Mouse (Mus musculus) bone marrow macrophage, adult 2 months (primary cell): ENCODE results near the gene Pde4dip. TPM values are rescaled to one million over a fixed set of nuclear protein-coding genes. Genes with fewer than 3 reads are reported as not detected.
A peak's percentile ranks its signal among the peaks of the same experiment; 100 is the strongest.

Experiments used
- H3K27ac ChIP-seq: 2 replicates; pipeline ENCODE4 v1.5.1; 2012; ENCODE audit warnings: low read depth, low read length; ENCODE audit not compliant: insufficient read depth
- H3K4me1 ChIP-seq: 2 replicates; pipeline ENCODE4 v1.6.1; 2012; ENCODE audit warnings: low read length; ENCODE audit not compliant: control insufficient read depth, insufficient read depth
- H3K4me3 ChIP-seq: 2 replicates; pipeline ENCODE4 v1.5.1; 2012; ENCODE audit warnings: mild to moderate bottlenecking, low read length, moderate library complexity; ENCODE audit not compliant: insufficient read depth
- CTCF ChIP-seq: IDR thresholded peaks from 2 replicates; pipeline ENCODE4 v1.5.1; 2012; ENCODE audit warnings: low read depth, mild to moderate bottlenecking, low read length, moderate library complexity
- POLR2A ChIP-seq: IDR thresholded peaks from 2 replicates; pipeline ENCODE4 v1.6.1; 2012; ENCODE audit warnings: mild to moderate bottlenecking, low read depth, low read length, borderline replicate concordance
- polyA plus RNA-seq: library from polyadenylated mRNA; stranded (reverse); fragments of >200 nt; gene quantifications from 2 replicates; pipeline ENCODE4 v1.2.4, GENCODE M21; 2012; ENCODE audit not compliant: missing spikeins, insufficient read depth, insufficient read length

The Pde4dip gene
- polyA plus RNA-seq, 1 experiment = 16.6 TPM

GRCm38 (mm10) chr3:97793995-97794394 is 94.5 kb downstream of the Pde4dip start:
- Histone ChIP-seq H3K4me3 (no peak overlapping the region), H3K4me1 (no peaks in the 10 kb centered on the region)
- no peak for TF ChIP-seq CTCF
- no peak for TF ChIP-seq POLR2A

DNA sequence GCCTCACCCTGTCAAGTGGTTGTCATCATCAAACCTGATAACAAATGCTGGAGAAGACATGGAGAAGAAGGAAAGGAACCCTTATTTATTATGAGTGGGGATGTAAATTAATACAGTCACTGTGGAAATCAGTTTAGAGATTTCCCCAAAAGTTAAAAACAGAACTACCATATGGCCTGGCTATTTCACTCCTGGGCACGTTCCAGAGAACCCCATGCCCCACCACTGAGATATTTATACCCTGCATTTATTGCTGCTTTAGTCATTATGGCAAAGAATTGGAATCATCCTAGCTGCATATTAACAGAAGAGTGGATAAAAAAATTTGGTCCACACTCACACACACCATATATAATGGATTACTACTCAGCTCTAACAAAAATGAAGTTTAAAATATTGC is 98.4 kb downstream of the Pde4dip start:
- H3K27ac ChIP-seq = no peak overlapping the region
- H3K4me3 ChIP-seq = no peak overlapping the region
- no peak for TF ChIP-seq POLR2A
- TF ChIP-seq CTCF = no peak
- H3K4me1 ChIP-seq = no peaks in the 10 kb centered on the region

More at GRCm38 (mm10) chr3:97793995-97794394, 94.5 kb downstream of the Pde4dip start:
- H3K27ac ChIP-seq = no peak overlapping the region

DNA sequence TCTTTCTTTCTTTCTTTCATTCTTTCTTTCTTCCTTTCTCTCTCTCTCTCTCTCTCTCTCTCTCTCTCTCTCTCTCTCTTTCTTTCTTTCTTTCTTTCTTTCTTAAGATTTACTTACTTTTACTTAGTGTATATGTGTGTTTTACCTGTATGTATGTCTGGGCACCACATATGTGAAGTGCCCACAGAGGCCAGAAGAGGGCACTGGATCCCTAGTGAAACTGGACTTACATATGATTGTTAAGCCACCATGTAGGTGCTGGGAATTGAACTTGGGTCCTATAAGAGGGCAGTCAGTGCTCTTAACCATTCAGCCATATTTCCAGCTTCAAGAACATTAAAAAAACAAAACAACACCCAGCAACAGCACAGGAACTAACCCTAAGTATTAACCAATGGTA is 99.2 kb downstream of the Pde4dip start:
- H3K4me1 ChIP-seq = no peaks in the 10 kb centered on the region
- no peak overlapping the region for H3K4me3 ChIP-seq
- no peak overlapping the region for H3K27ac ChIP-seq
- no peak for TF ChIP-seq POLR2A
- no peak for TF ChIP-seq CTCF

DNA sequence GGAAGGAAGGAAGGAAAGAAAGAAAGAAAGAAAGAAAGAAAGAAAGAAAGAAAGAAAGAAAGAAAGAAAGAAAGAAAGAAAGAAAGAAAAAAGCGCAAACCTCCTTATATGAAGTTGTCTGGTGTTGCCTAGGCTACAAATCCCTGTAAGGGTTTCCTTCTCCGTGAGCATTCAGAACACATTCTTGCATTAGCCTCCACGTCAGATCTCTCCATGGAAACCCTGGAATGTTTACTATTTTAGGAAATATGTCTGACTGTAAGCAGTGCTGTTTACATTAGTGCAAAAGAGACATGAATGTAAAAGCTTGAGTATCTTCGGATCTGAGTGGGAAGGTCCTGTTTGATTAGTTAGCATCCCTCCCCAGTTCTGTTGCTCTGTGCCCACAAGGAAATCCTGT is 112.3 kb downstream of the Pde4dip start:
- Histone ChIP-seq H3K4me1 (peaks cover 14% of the 10 kb centered on the region), H3K27ac (no peak overlapping the region), H3K4me3 (no peak overlapping the region)
- TF ChIP-seq POLR2A = no peak
- TF ChIP-seq CTCF = no peak

- Histone ChIP-seq H3K4me3 (no peak overlapping the region), H3K27ac (peak overlapping the region; percentile 38), H3K4me1 (peaks cover 14% of the 10 kb centered on the region)
- no peak for TF ChIP-seq CTCF
- TF ChIP-seq POLR2A = no peak
These were observed 112.8 kb downstream of the Pde4dip start for GRCm38 (mm10) chr3:97775742-97776141.

- H3K4me3 ChIP-seq = no peak overlapping the region; the same call in 1 of the 2 replicates
- peak overlapping the region; percentile 60 for H3K27ac ChIP-seq
- no peak for TF ChIP-seq CTCF
- no peak for TF ChIP-seq POLR2A
- peaks cover 14% of the 10 kb centered on the region for H3K4me1 ChIP-seq
These were observed 113.6 kb downstream of the Pde4dip start for GRCm38 (mm10) chr3:97774861-97775260.

GRCm38 (mm10) chr3:97767771-97768762 is 120.4 kb downstream of the Pde4dip start:
- Histone ChIP-seq H3K4me3 (peak overlapping the region; percentile 70), H3K27ac (no peak overlapping the region), H3K4me1 (peaks cover 17% of the 10 kb centered on the region)
- TF ChIP-seq CTCF (no peak), POLR2A (no peak)

DNA sequence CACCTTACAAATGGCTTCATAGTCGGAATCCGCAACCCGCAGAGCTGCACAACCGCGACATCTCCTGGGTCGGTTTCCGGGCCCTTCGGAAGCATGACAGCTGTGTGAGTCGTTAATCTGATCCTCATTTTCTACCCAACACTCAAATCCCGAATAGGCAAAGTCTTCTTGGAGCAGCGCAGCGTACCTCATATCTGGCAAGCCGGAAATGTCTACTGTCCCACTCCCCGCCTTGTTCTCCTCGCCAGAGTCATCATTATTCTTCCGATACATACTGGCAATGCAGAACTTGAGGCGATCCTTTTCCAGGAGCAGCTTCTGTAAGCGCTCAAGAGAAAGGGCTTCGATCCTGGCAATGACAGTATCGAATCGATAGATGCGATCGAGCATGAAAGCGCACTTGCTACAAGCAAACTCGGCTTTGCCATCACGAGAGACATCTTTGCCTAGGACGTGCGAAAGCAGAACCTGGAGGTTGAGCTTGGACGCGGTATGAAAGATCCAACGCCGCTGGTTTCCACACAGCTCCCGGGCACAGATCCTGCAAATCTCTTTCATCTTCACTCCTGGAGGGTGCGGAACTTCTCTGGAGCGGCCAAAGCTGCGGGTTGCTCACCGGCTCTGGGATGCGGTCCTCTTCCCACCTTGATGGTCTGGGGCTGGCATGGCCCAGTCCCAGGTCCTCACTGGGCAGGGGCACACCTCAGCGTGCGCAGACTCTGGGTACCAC is 121.3 kb downstream of the Pde4dip start:
- peak overlapping the region; percentile 70 for H3K4me3 ChIP-seq
- TF ChIP-seq CTCF = no peak
- no peak for TF ChIP-seq POLR2A
- H3K27ac ChIP-seq = no peak overlapping the region
- H3K4me1 ChIP-seq = peaks cover 22% of the 10 kb centered on the region

- TF ChIP-seq POLR2A = no peak
These were observed 122.0 kb downstream of the Pde4dip start for GRCm38 (mm10) chr3:97766459-97766858.

GRCm38 (mm10) chr3:97764152-97764551 is 124.4 kb downstream of the Pde4dip start:
- H3K4me3 ChIP-seq = no peak overlapping the region
- TF ChIP-seq CTCF (no peak), POLR2A (no peak)
- H3K4me1 ChIP-seq = peaks cover 36% of the 10 kb centered on the region
- no peak overlapping the region for H3K27ac ChIP-seq

More at GRCm38 (mm10) chr3:97766459-97766858, 122.0 kb downstream of the Pde4dip start:
- peaks cover 30% of the 10 kb centered on the region for H3K4me1 ChIP-seq
- no peak overlapping the region for H3K27ac ChIP-seq
- H3K4me3 ChIP-seq = peak overlapping the region; percentile 70
